Mouse (Mus musculus): ENCODE data around the gene Grk1. TPM values are rescaled to one million over a fixed set of nuclear protein-coding genes. Genes with fewer than 3 reads are reported as not detected.

Grk1 gene
- polyA plus RNA-seq (2014; fragmentation: Nextera tagmentation; extraction: Ambion mirVana) = 0.04 TPM in 1 of 2 replicates, not detected in the other

- Histone ChIP-seq H3K36me3 (ENCODE audit: control insufficient read depth, insufficient read depth, low read length) (no peaks in the 10 kb centered on the region), H3K4me3 (ENCODE audit: low read depth, low read length) (no peak within 1 kb of the TSS), H3K4me1 (ENCODE audit: control insufficient read depth, insufficient read depth, low read length) (no peaks in the 10 kb centered on the region), H3K4me2 (ENCODE audit: low read depth) (no peak within 1 kb of the TSS), H3K27ac (ENCODE audit: low read depth, low read length) (no peak within 1 kb of the TSS), H3K27me3 (ENCODE audit: control insufficient read depth, insufficient read depth, low read length) (no peaks in the 10 kb centered on the region), H3K9me3 (ENCODE audit: control insufficient read depth, low read length) (no peaks in the 10 kb centered on the region), H3K9ac (ENCODE audit: low read length) (no peak within 1 kb of the TSS)
- ATAC-seq (ENCODE audit: insufficient read depth, low FRiP score, low TSS enrichment) (no peak), DNase-seq (ENCODE audit: low spot score) (no peak)
- WGBS = 84% methylated on average over 5 of the region's 5 CpGs
Measured at GRCm38 (mm10) chr8:13404666-13405131, at the start of gene Grk1. TSS of gene Grk1 (plus strand) at chr8:13405081.

- H3K36me3 ChIP-seq (ENCODE audit: control insufficient read depth, insufficient read depth, low read length) = peaks cover 42% of the 10 kb centered on the region
- no peaks in the 10 kb centered on the region for H3K27me3 ChIP-seq (ENCODE audit: control insufficient read depth, insufficient read depth, low read length)
- no peak for ATAC-seq (ENCODE audit: insufficient read depth, low FRiP score, low TSS enrichment)
- H3K4me1 ChIP-seq (ENCODE audit: control insufficient read depth, insufficient read depth, low read length) = no peaks in the 10 kb centered on the region
- H3K9me3 ChIP-seq (ENCODE audit: control insufficient read depth, low read length) = no peaks in the 10 kb centered on the region
- H3K4me3 ChIP-seq (ENCODE audit: low read depth, low read length) = no peak overlapping the region
- H3K4me2 ChIP-seq (ENCODE audit: low read depth) = no peak overlapping the region
- H3K9ac ChIP-seq (ENCODE audit: low read length) = no peak overlapping the region
- DNase-seq (ENCODE audit: low spot score) = no peak
- H3K27ac ChIP-seq (ENCODE audit: low read depth, low read length) = no peak overlapping the region
- WGBS = 89% methylated on average over 6 of the region's 6 CpGs
Measured at GRCm38 (mm10) chr8:13356221-13356620, 48.7 kb upstream of the Grk1 start.

DNA sequence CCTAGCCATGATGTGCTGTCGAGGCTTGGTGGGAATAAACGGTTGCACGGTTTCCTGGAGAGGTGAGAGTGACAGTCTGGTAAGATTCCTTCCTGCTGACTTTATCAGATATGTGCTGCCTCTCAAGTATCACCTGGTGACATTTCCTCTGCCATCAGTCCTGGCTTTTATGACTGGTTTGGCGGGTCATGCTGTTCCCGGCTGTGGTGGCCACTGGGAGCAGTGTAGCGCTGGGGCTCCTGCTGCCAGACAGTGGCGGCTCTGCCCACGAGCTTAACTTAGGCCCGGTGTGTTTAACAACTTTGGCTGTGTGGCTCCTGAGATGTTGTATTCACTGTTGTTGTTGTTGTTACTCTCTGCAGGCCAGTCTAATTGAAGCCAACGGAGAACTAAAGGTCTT is 48.2 kb upstream of the Grk1 start:
- ATAC-seq (ENCODE audit: insufficient read depth, low FRiP score, low TSS enrichment) (no peak), DNase-seq (ENCODE audit: low spot score) (no peak)
- H3K9ac ChIP-seq (ENCODE audit: low read length) = no peak overlapping the region
- 87% methylated on average over 10 of the region's 10 CpGs for WGBS
- no peaks in the 10 kb centered on the region for H3K27me3 ChIP-seq (ENCODE audit: control insufficient read depth, insufficient read depth, low read length)
- H3K9me3 ChIP-seq (ENCODE audit: control insufficient read depth, low read length) = no peaks in the 10 kb centered on the region
- H3K27ac ChIP-seq (ENCODE audit: low read depth, low read length) = no peak overlapping the region
- no peaks in the 10 kb centered on the region for H3K4me1 ChIP-seq (ENCODE audit: control insufficient read depth, insufficient read depth, low read length)
- peaks cover 44% of the 10 kb centered on the region for H3K36me3 ChIP-seq (ENCODE audit: control insufficient read depth, insufficient read depth, low read length)
- no peak overlapping the region for H3K4me3 ChIP-seq (ENCODE audit: low read depth, low read length)
- no peak overlapping the region for H3K4me2 ChIP-seq (ENCODE audit: low read depth)

- H3K9me3 ChIP-seq (ENCODE audit: control insufficient read depth, low read length) = no peaks in the 10 kb centered on the region
- no peaks in the 10 kb centered on the region for H3K27me3 ChIP-seq (ENCODE audit: control insufficient read depth, insufficient read depth, low read length)
- DNase-seq (ENCODE audit: low spot score) = no peak
- ATAC-seq (ENCODE audit: insufficient read depth, low FRiP score, low TSS enrichment) = no peak
- no peaks in the 10 kb centered on the region for H3K4me1 ChIP-seq (ENCODE audit: control insufficient read depth, insufficient read depth, low read length)
- WGBS = 91% methylated on average over 7 of the region's 7 CpGs
- no peak overlapping the region for H3K27ac ChIP-seq (ENCODE audit: low read depth, low read length)
- no peak overlapping the region for H3K4me3 ChIP-seq (ENCODE audit: low read depth, low read length)
- H3K9ac ChIP-seq (ENCODE audit: low read length) = no peak overlapping the region
- H3K36me3 ChIP-seq (ENCODE audit: control insufficient read depth, insufficient read depth, low read length) = peaks cover 46% of the 10 kb centered on the region
- no peak overlapping the region for H3K4me2 ChIP-seq (ENCODE audit: low read depth)
Measured at GRCm38 (mm10) chr8:13360213-13360612, 44.7 kb upstream of the Grk1 start.

GRCm38 (mm10) chr8:13361865-13362264 is 43.0 kb upstream of the Grk1 start:
- Histone ChIP-seq H3K27me3 (ENCODE audit: control insufficient read depth, insufficient read depth, low read length) (no peaks in the 10 kb centered on the region), H3K36me3 (ENCODE audit: control insufficient read depth, insufficient read depth, low read length) (peaks cover 43% of the 10 kb centered on the region), H3K4me3 (ENCODE audit: low read depth, low read length) (no peak overlapping the region), H3K4me2 (ENCODE audit: low read depth) (no peak overlapping the region), H3K9ac (ENCODE audit: low read length) (no peak overlapping the region), H3K4me1 (ENCODE audit: control insufficient read depth, insufficient read depth, low read length) (no peaks in the 10 kb centered on the region), H3K27ac (ENCODE audit: low read depth, low read length) (no peak overlapping the region), H3K9me3 (ENCODE audit: control insufficient read depth, low read length) (no peaks in the 10 kb centered on the region)
- WGBS = 98% methylated on average over 6 of the region's 6 CpGs
- no peak for DNase-seq (ENCODE audit: low spot score)
- ATAC-seq (ENCODE audit: insufficient read depth, low FRiP score, low TSS enrichment) = no peak

DNA sequence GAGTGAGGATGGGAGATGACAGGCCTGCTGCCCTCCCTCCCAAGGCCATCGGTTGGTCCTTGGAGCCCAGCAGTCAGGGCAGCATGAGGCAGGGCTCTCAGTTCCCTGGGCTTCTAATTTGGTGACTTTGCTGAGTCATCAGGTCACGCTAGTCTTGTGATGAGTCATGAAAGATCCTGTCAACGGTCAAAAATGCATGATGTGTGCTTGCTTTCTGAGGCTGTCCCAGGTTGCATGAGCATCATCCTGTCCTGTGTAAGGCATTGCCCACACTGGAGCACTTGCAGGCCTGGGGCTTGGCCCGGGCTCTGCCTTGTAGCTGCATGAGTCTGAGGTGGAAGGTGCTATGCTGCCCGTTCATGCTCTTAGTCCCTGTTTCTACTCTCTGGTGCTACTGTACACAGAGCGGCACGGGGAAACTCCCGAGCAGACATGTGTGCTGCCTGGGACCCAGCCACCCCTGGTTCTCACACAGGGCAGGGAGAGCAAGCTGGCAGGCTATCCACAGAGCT is 31.7 kb upstream of the Grk1 start:
- Histone ChIP-seq H3K4me3 (ENCODE audit: low read depth, low read length) (no peak overlapping the region), H3K9ac (ENCODE audit: low read length) (no peak overlapping the region), H3K27ac (ENCODE audit: low read depth, low read length) (no peak overlapping the region), H3K9me3 (ENCODE audit: control insufficient read depth, low read length) (no peaks in the 10 kb centered on the region), H3K36me3 (ENCODE audit: control insufficient read depth, insufficient read depth, low read length) (peaks cover 38% of the 10 kb centered on the region), H3K27me3 (ENCODE audit: control insufficient read depth, insufficient read depth, low read length) (no peaks in the 10 kb centered on the region), H3K4me2 (ENCODE audit: low read depth) (no peak overlapping the region), H3K4me1 (ENCODE audit: control insufficient read depth, insufficient read depth, low read length) (no peaks in the 10 kb centered on the region)
- ATAC-seq (ENCODE audit: insufficient read depth, low FRiP score, low TSS enrichment) = no peak
- 94% methylated on average over 8 of the region's 8 CpGs for WGBS
- DNase-seq (ENCODE audit: low spot score) = no peak

DNA sequence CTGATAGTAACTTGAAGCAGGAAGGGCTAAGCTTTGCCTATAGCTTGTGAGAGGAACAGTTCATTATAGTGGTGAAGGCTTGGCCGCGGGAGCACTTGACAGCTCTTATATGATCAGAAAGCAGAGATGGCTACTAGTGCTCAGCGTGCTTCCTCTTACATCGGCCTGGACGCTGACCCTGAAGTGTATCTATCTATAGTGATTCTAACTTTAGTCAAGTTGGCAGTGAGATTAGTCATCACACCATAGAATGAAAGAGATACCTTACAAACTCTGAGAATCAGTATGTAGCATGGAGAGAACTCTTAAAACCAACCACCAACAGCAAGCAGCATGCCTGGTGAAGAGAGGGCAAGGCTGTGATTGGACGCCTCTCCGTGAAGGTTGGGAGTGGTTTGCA is 23.3 kb upstream of the Grk1 start:
- Histone ChIP-seq H3K4me1 (ENCODE audit: control insufficient read depth, insufficient read depth, low read length) (no peaks in the 10 kb centered on the region), H3K4me3 (ENCODE audit: low read depth, low read length) (no peak overlapping the region), H3K9ac (ENCODE audit: low read length) (no peak overlapping the region), H3K27ac (ENCODE audit: low read depth, low read length) (no peak overlapping the region), H3K4me2 (ENCODE audit: low read depth) (no peak overlapping the region), H3K27me3 (ENCODE audit: control insufficient read depth, insufficient read depth, low read length) (no peaks in the 10 kb centered on the region), H3K36me3 (ENCODE audit: control insufficient read depth, insufficient read depth, low read length) (peaks cover 12% of the 10 kb centered on the region), H3K9me3 (ENCODE audit: control insufficient read depth, low read length) (no peaks in the 10 kb centered on the region)
- ATAC-seq (ENCODE audit: insufficient read depth, low FRiP score, low TSS enrichment) = no peak
- 89% methylated on average over 7 of the region's 7 CpGs for WGBS
- DNase-seq (ENCODE audit: low spot score) = no peak

DNA sequence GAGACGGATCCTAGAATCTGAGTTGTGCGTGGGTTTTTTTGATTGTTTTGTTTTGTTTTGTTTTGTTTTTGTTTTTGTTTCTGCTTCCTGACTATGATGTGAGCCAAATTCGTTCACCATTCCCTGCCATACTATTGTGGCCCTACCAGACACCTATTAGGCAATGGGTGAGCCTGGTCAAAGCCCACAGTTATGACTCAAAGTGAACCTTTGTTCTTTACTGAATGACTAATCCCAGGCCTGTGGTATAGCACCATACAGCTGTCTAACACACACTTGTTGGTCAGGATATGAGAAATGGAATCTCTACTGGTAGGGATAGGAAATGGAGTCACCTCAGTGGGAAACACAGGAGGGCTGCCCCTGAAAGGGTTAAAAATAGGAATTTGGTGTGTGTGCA is 22.3 kb upstream of the Grk1 start:
- 89% methylated on average over 3 of the region's 3 CpGs for WGBS
- H3K9me3 ChIP-seq (ENCODE audit: control insufficient read depth, low read length) = no peaks in the 10 kb centered on the region
- DNase-seq (ENCODE audit: low spot score) = no peak
- no peak overlapping the region for H3K27ac ChIP-seq (ENCODE audit: low read depth, low read length)
- no peak for ATAC-seq (ENCODE audit: insufficient read depth, low FRiP score, low TSS enrichment)
- no peak overlapping the region for H3K4me3 ChIP-seq (ENCODE audit: low read depth, low read length)
- no peaks in the 10 kb centered on the region for H3K4me1 ChIP-seq (ENCODE audit: control insufficient read depth, insufficient read depth, low read length)
- H3K4me2 ChIP-seq (ENCODE audit: low read depth) = no peak overlapping the region
- peaks cover 12% of the 10 kb centered on the region for H3K36me3 ChIP-seq (ENCODE audit: control insufficient read depth, insufficient read depth, low read length)
- no peak overlapping the region for H3K9ac ChIP-seq (ENCODE audit: low read length)
- H3K27me3 ChIP-seq (ENCODE audit: control insufficient read depth, insufficient read depth, low read length) = no peaks in the 10 kb centered on the region

- ATAC-seq (ENCODE audit: insufficient read depth, low FRiP score, low TSS enrichment) = no peak
- DNase-seq (ENCODE audit: low spot score) = no peak
- Histone ChIP-seq H3K9ac (ENCODE audit: low read length) (no peak overlapping the region), H3K27me3 (ENCODE audit: control insufficient read depth, insufficient read depth, low read length) (no peaks in the 10 kb centered on the region), H3K36me3 (ENCODE audit: control insufficient read depth, insufficient read depth, low read length) (peaks cover 12% of the 10 kb centered on the region), H3K9me3 (ENCODE audit: control insufficient read depth, low read length) (no peaks in the 10 kb centered on the region), H3K4me3 (ENCODE audit: low read depth, low read length) (no peak overlapping the region), H3K4me1 (ENCODE audit: control insufficient read depth, insufficient read depth, low read length) (no peaks in the 10 kb centered on the region), H3K27ac (ENCODE audit: low read depth, low read length) (no peak overlapping the region), H3K4me2 (ENCODE audit: low read depth) (no peak overlapping the region)
- WGBS = 90% methylated on average over 4 of the region's 4 CpGs
Measured at GRCm38 (mm10) chr8:13382999-13383398, 21.9 kb upstream of the Grk1 start.
